Comparison of ENCODE assay signal across 19 mouse cellular contexts in the genomic region with DNA sequence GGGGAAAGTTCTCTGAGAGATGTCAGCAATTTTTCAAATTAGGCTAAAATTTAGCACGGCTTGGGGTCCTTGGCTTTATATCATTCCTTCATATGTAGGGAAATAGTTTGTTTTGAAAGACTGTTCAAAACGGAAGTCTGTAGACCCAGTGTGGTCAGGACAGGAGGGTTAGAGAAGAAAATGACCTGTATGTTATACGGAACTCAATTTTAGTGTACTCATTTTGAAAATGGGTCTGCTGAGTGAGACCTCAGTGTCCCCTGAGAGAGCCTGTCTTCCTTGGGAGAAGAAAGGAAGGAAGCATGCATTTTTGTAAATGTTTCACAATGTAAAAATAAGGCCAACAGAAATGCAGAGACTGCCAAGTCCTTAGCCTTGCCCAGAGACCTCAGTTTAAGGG. TPM values are rescaled to one million over a fixed set of nuclear protein-coding genes. Genes with fewer than 3 reads are reported as not detected.
A peak's percentile ranks its signal among the peaks of the same experiment; 100 is the strongest.
DNase-seq lines count a peak whose midpoint lies in the region; ATAC-seq and TF ChIP-seq lines count a peak whose summit lies in the region.
"Had no signal": no experiment of that assay in that cellular context is flagged by ENCODE, and none has a peak within 500 bp of the region (broad histone marks: within the 10 kb centered on the region; RNA-seq: fewer than 3 reads in every experiment).

No protein-coding gene starts in this region.

- no peaks in the 10 kb centered on the region for H3K36me3 ChIP-seq in lung, postnatal 0 days (ENCODE audit: insufficient read depth, low read length)
- H3K36me3 ChIP-seq: embryonic facial prominence, embryonic 10.5 days; G1E; heart, embryonic 13.5 days; hindbrain, embryonic 15.5 days had no signal

- no peaks in the 10 kb centered on the region for H3K27me3 ChIP-seq in lung, postnatal 0 days (replicated peaks; ENCODE audit: insufficient read depth, low read length)
- H3K27me3 ChIP-seq: forebrain, embryonic 13.5 days; heart, embryonic 13.5 days; hindbrain, embryonic 15.5 days had no signal

- peak; percentile 58 for DNase-seq in 416B (ENCODE audit: low read depth)
- DNase-seq in NIH3T3 (ENCODE audit: low read depth): peak; percentile 37
- DNase-seq in lung, postnatal 0 days (ENCODE audit: low spot score): no peak
- DNase-seq in spleen, adult 12 weeks (ENCODE audit: low spot score): no peak
- DNase-seq: adrenal gland, postnatal 25 days; cerebellum, adult 11-12 months; cerebellum, adult 9-10 months; cerebellum, postnatal 25 days; forebrain, postnatal 0 days; gastrocnemius, postnatal 14 days; heart, postnatal 14 days had no signal

- TF ChIP-seq EP300 in lung, postnatal 0 days (IDR thresholded peaks at IDR 0.05): no peak

- no peak overlapping the region for H3K4me2 ChIP-seq in lung, postnatal 0 days (replicated peaks; ENCODE audit: low read depth, low read length)
- H3K4me2 ChIP-seq: forebrain, embryonic 13.5 days; heart, embryonic 13.5 days; hindbrain, embryonic 15.5 days had no signal

- no peaks in the 10 kb centered on the region; the same call in 1 of the 2 replicates for H3K4me1 ChIP-seq in lung, postnatal 0 days (ENCODE audit: insufficient read depth, low read depth, low read length)
- H3K4me1 ChIP-seq: embryonic facial prominence, embryonic 10.5 days had no signal

- no peaks in the 10 kb centered on the region for H3K9me3 ChIP-seq in lung, postnatal 0 days (ENCODE audit: low read length)
- H3K9me3 ChIP-seq: embryonic facial prominence, embryonic 10.5 days; forebrain, embryonic 13.5 days; G1E; heart, embryonic 13.5 days; hindbrain, embryonic 15.5 days had no signal

- H3K9ac ChIP-seq in lung, postnatal 0 days (replicated peaks; ENCODE audit: low read depth): no peak overlapping the region
- H3K9ac ChIP-seq: forebrain, embryonic 13.5 days; forebrain, postnatal 0 days; heart, embryonic 13.5 days; hindbrain, embryonic 15.5 days had no signal

- H3K4me3 ChIP-seq in lung, postnatal 0 days (ENCODE audit: low read depth, low read length): no peak overlapping the region
- H3K4me3 ChIP-seq: embryonic facial prominence, embryonic 10.5 days; forebrain, embryonic 13.5 days; heart, embryonic 13.5 days; hindbrain, embryonic 15.5 days had no signal

- peak; percentile 80 for ATAC-seq in granulocyte monocyte progenitor cell, adult 5-6 weeks (replicated peaks; ENCODE audit: poor library complexity, severe bottlenecking)
- ATAC-seq in megakaryocyte progenitor cell, adult 5-6 weeks (replicated peaks; ENCODE audit: poor library complexity): peak; percentile 72
- ATAC-seq in lung, postnatal 0 days: no peak
- ATAC-seq: forebrain, embryonic 13.5 days; forebrain, postnatal 0 days; intestine, embryonic 16.5 days had no signal

- WGBS in lung, postnatal 0 days: 64% methylated on average over 3 of the region's 3 CpGs

- TF ChIP-seq CTCF in lung, postnatal 0 days (IDR thresholded peaks at IDR 0.05): no peak

- no peak overlapping the region for H3K27ac ChIP-seq in lung, postnatal 0 days (ENCODE audit: low read length)
- H3K27ac ChIP-seq: embryonic facial prominence, embryonic 10.5 days; forebrain, embryonic 13.5 days; heart, embryonic 13.5 days; hindbrain, embryonic 15.5 days had no signal

RNA-seq across cellular contexts. Expression of gene Arhgap18, which starts 38.6 kb away (rescaled TPM):
- total RNA-seq in granulocyte monocyte progenitor cell, adult 5-6 weeks (2014; fragmentation: Nextera tagmentation): 22.0 and 24.2 TPM in 2 replicates
- 39.0 and 56.5 TPM in 2 replicates for total RNA-seq in granulocyte monocyte progenitor cell, adult 5-6 weeks (2017)
- 23.7 and 34.6 TPM in 2 replicates for total RNA-seq in megakaryocyte progenitor cell, adult 5-6 weeks (2015)
- 36.9 and 39.7 TPM in 2 replicates for total RNA-seq in megakaryocyte progenitor cell, adult 5-6 weeks (2017)
- polyA plus RNA-seq in lung, postnatal 0 days (2015; fragmentation: Nextera tagmentation; extraction: Ambion mirVana): 28.6 and 43.3 TPM in 2 replicates

Comparison
In these comparisons a context has a peak if more than half of its experiments do, and no peak if none do; other contexts are left out.
1. DNase-seq: peak in 416B (single experiment) and NIH3T3 (single experiment); none in lung, postnatal 0 days (single experiment) and spleen, adult 12 weeks (single experiment).